Comparison of ENCODE assay signal across 17 mouse cellular contexts in the genomic region with DNA sequence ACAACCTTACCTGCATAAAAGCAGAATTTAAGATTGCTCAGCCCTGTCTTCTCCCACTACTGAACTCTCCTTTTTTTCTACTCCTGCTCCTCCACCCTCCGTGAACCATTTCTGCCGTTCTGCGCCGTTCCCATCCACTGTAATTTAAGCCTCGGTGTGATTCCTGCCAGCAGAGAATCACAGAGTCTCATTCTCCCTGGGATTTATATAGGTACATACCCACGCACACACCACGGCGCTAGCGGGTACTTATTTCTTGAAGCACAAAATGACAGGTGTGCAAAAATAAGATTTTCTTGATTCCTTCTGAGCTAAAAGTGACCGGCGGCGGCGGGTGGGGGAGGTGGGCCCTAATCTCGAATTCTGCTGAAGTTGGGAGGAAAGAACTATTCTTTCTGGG.
DNase-seq lines count a peak whose midpoint lies in the region; ATAC-seq and TF ChIP-seq lines count a peak whose summit lies in the region.
"Had no signal": no experiment of that assay in that cellular context is flagged by ENCODE, and none has a peak within 500 bp of the region (broad histone marks: within the 10 kb centered on the region; RNA-seq: fewer than 3 reads in every experiment).

No protein-coding gene starts in this region.

- TF ChIP-seq EP300 in ES-Bruce4 (IDR thresholded peaks at IDR 0.05; ENCODE audit: insufficient read depth, low read depth, low read length): no peak

- peak overlapping the region; percentile 24; the same call in 1 of the 2 replicates for H3K4me3 ChIP-seq in ES-Bruce4 (ENCODE audit: low read depth, low read length)
- no peak overlapping the region for H3K4me3 ChIP-seq in hindbrain, embryonic 14.5 days (replicated peaks; ENCODE audit: low read length)
- H3K4me3 ChIP-seq: forebrain, embryonic 13.5 days; neural tube, embryonic 13.5 days; stomach, embryonic 15.5 days had no signal

- no peak overlapping the region for H3K9ac ChIP-seq in ES-Bruce4 (ENCODE audit: low read depth, poor library complexity, severe bottlenecking)
- H3K9ac ChIP-seq in hindbrain, embryonic 14.5 days: no peak overlapping the region
- H3K9ac ChIP-seq: forebrain, embryonic 13.5 days; liver, postnatal 0 days; neural tube, embryonic 13.5 days; stomach, embryonic 15.5 days had no signal

- TF ChIP-seq POLR2A in ES-Bruce4 (IDR thresholded peaks at IDR 0.05; ENCODE audit: insufficient read depth, low read length): no peak

- ATAC-seq in frontal cortex, adult (ENCODE audit: low TSS enrichment): peak; percentile 98
- ATAC-seq in hindbrain, embryonic 14.5 days (ENCODE audit: low FRiP score): no peak
- ATAC-seq: forebrain, embryonic 13.5 days; liver, postnatal 0 days had no signal

- no peak for TF ChIP-seq CTCF in ES-Bruce4 (IDR thresholded peaks at IDR 0.05; ENCODE audit: low read depth, low read length)

- no peaks in the 10 kb centered on the region for H3K27me3 ChIP-seq in ES-Bruce4 (ENCODE audit: control insufficient read depth, insufficient read depth, low read length, poor library complexity, severe bottlenecking)
- no peaks in the 10 kb centered on the region for H3K27me3 ChIP-seq in hindbrain, embryonic 14.5 days (ENCODE audit: control insufficient read depth, insufficient read depth, low read length)
- H3K27me3 ChIP-seq: forebrain, embryonic 13.5 days; neural tube, embryonic 13.5 days; stomach, embryonic 15.5 days had no signal

- WGBS in hindbrain, embryonic 14.5 days: 86% methylated on average over 14 of the region's 14 CpGs

- H3K4me2 ChIP-seq in hindbrain, embryonic 14.5 days (replicated peaks): no peak overlapping the region
- H3K4me2 ChIP-seq: forebrain, embryonic 13.5 days; neural tube, embryonic 13.5 days; stomach, embryonic 15.5 days had no signal

- no peak for DNase-seq in frontal cortex, postnatal 10 days (ENCODE audit: low spot score in 2 of 2)
- peak; percentile 25 to 35 for DNase-seq in frontal cortex, postnatal 14 days (ENCODE audit: low spot score in 2 of 2)
- DNase-seq in right cerebral cortex, postnatal 10 days (ENCODE audit: low spot score in 2 of 2): peak; percentile 58 to 61
- no peak for DNase-seq in embryo, embryonic 11 days
- no peak for DNase-seq in yolk sac, embryonic 10.5 days (ENCODE audit: low spot score)
- DNase-seq in hindbrain, embryonic 14.5 days (ENCODE audit: low spot score): no peak
- DNase-seq: cerebellum, postnatal 14 days; gastrocnemius, postnatal 10 days; liver; liver, postnatal 0 days; lung, postnatal 14 days; thymus, postnatal 14 days had no signal

- H3K36me3 ChIP-seq in ES-Bruce4 (ENCODE audit: control insufficient read depth, insufficient read depth, low read length, poor library complexity, severe bottlenecking): no peaks in the 10 kb centered on the region
- no peaks in the 10 kb centered on the region for H3K36me3 ChIP-seq in hindbrain, embryonic 14.5 days (replicated peaks; ENCODE audit: control insufficient read depth, insufficient read depth)
- H3K36me3 ChIP-seq: neural tube, embryonic 13.5 days; stomach, embryonic 15.5 days had no signal

- no peak overlapping the region for H3K27ac ChIP-seq in ES-Bruce4 (ENCODE audit: insufficient read depth, low read length)
- H3K27ac ChIP-seq in hindbrain, embryonic 14.5 days: no peak overlapping the region
- H3K27ac ChIP-seq: forebrain, embryonic 13.5 days; neural tube, embryonic 13.5 days; stomach, embryonic 15.5 days had no signal

- H3K9me3 ChIP-seq in ES-Bruce4 (replicated peaks; ENCODE audit: control insufficient read depth, insufficient read depth, low read length, poor library complexity, severe bottlenecking): no peaks in the 10 kb centered on the region
- H3K9me3 ChIP-seq in hindbrain, embryonic 14.5 days (ENCODE audit: control insufficient read depth, low read length): no peaks in the 10 kb centered on the region
- H3K9me3 ChIP-seq: forebrain, embryonic 13.5 days; neural tube, embryonic 13.5 days; stomach, embryonic 15.5 days had no signal

- no peaks in the 10 kb centered on the region for H3K4me1 ChIP-seq in ES-Bruce4 (ENCODE audit: control insufficient read depth, insufficient read depth, low read length)
- H3K4me1 ChIP-seq in hindbrain, embryonic 14.5 days (replicated peaks; ENCODE audit: control insufficient read depth, insufficient read depth, low read length): no peaks in the 10 kb centered on the region
- H3K4me1 ChIP-seq: forebrain, embryonic 13.5 days; neural tube, embryonic 13.5 days; stomach, embryonic 15.5 days had no signal

Comparison
In these comparisons a context has a peak if more than half of its experiments do, and no peak if none do; other contexts are left out.
1. DNase-seq: peak in frontal cortex, postnatal 14 days (2 of 2) and right cerebral cortex, postnatal 10 days (2 of 2); none in frontal cortex, postnatal 10 days (0 of 2), embryo, embryonic 11 days (single experiment), yolk sac, embryonic 10.5 days (single experiment) and hindbrain, embryonic 14.5 days (single experiment).